Mouse (Mus musculus) heart, adult 2 months (tissue): Measurements from ENCODE around the gene Cyp2t4.

ENCODE experiments used
- CTCF ChIP-seq: fragments of 200-600 bp; IDR thresholded peaks from 2 replicates; pipeline ENCODE4 v1.8.1; 2022; ENCODE audit warnings: antibody characterized with exemption, mild to moderate bottlenecking, moderate library complexity
- EP300 ChIP-seq: fragments of 200-500 bp; IDR thresholded peaks from 2 replicates; pipeline ENCODE4 v1.6.1; 2011; ENCODE audit warnings: low read depth, low read length, control low read depth; ENCODE audit not compliant: insufficient read depth

- no peak for TF ChIP-seq CTCF
- TF ChIP-seq EP300, result no peak
These were observed 42.5 kb upstream of the Cyp2t4 start for GRCm38 (mm10) chr7:27111038-27111437.
